ENCODE assay signal across 9 mouse cellular contexts in the genomic region with DNA sequence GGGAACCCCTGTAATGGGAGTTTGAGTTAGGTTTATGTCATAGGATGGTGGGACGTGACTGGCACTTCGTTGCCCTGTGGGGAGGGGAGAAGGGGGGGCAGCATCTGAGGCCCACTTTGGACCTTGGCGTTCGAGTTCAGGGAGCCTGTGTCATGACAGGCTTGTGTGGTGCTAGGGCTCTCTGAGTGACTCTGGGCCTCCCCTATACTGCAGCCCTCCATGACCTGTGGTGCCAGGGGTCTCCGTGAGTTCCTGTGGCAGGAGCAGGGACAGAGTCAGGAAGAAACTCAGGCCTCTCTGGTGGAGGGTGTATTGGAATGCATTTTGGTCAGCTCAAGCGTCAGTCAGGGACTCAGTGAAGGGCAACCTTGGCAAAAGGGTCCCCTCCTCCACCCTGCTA. TPM values are rescaled to one million over a fixed set of nuclear protein-coding genes. Genes with fewer than 3 reads are reported as not detected.
A peak's percentile ranks its signal among the peaks of the same experiment; 100 is the strongest.
DNase-seq lines count a peak whose midpoint lies in the region; ATAC-seq and TF ChIP-seq lines count a peak whose summit lies in the region.
"Had no signal": no experiment of that assay in that cellular context is flagged by ENCODE, and none has a peak within 500 bp of the region (broad histone marks: within the 10 kb centered on the region; RNA-seq: fewer than 3 reads in every experiment).

No protein-coding gene starts in this region.

- WGBS in hindbrain, embryonic 14.5 days: 84% methylated on average over 6 of the region's 6 CpGs
- 81% methylated on average over 6 of the region's 6 CpGs for WGBS in forebrain, embryonic 12.5 days

- no peak for TF ChIP-seq POLR2A in cortical plate, adult 2 months (IDR thresholded peaks at IDR 0.05; ENCODE audit: extremely low read depth, insufficient read depth, low read length)

- no peak for TF ChIP-seq CTCF in left cerebral cortex, adult 2 months (IDR thresholded peaks at IDR 0.05)
- TF ChIP-seq CTCF in cortical plate, adult 2 months (IDR thresholded peaks at IDR 0.05; ENCODE audit: extremely low read depth, insufficient read depth, low read length): no peak

- intact Hi-C loops in left cerebral cortex, adult 2 months (cut with DNase I): no loop called here

- 0 out of 2 replicates have a peak overlapping the region, but pooled peaks have one; percentile 2 for H3K4me2 ChIP-seq in hindbrain, embryonic 14.5 days (replicated peaks)
- no peak overlapping the region for H3K4me2 ChIP-seq in forebrain, embryonic 12.5 days

- ATAC-seq in hindbrain, embryonic 14.5 days (ENCODE audit: low FRiP score): no peak
- ATAC-seq in forebrain, embryonic 12.5 days (ENCODE audit: low FRiP score): no peak

- no peak overlapping the region for H3K9ac ChIP-seq in hindbrain, embryonic 14.5 days
- no peak overlapping the region for H3K9ac ChIP-seq in forebrain, embryonic 12.5 days

- no peaks in the 10 kb centered on the region for H3K9me3 ChIP-seq in hindbrain, embryonic 14.5 days (ENCODE audit: control insufficient read depth, low read length)
- H3K9me3 ChIP-seq in megakaryocyte, embryonic 14.5 days: no peaks in the 10 kb centered on the region
- no peaks in the 10 kb centered on the region for H3K9me3 ChIP-seq in forebrain, embryonic 12.5 days

- H3K27me3 ChIP-seq in hindbrain, embryonic 14.5 days (ENCODE audit: control insufficient read depth, insufficient read depth, low read length): no peaks in the 10 kb centered on the region
- no peaks in the 10 kb centered on the region for H3K27me3 ChIP-seq in megakaryocyte, embryonic 14.5 days (replicated peaks)
- no peaks in the 10 kb centered on the region for H3K27me3 ChIP-seq in forebrain, embryonic 12.5 days

- H3K4me3 ChIP-seq in left cerebral cortex, adult 2 months: peak overlapping the region; percentile 31
- H3K4me3 ChIP-seq in cortical plate, adult 2 months (ENCODE audit: insufficient read depth, low read length): peak overlapping the region; percentile 31
- peak overlapping the region; percentile 9; the same call in 1 of the 2 replicates for H3K4me3 ChIP-seq in hindbrain, embryonic 14.5 days (replicated peaks; ENCODE audit: low read length)
- peak overlapping the region; percentile 92 for H3K4me3 ChIP-seq in megakaryocyte, embryonic 14.5 days (replicated peaks)
- no peak overlapping the region for H3K4me3 ChIP-seq in forebrain, embryonic 12.5 days (replicated peaks)

- DNase-seq in left cerebral cortex, adult 2 months (ENCODE audit: extremely low spot score in 1 of 2, low spot score in 2 of 2): no peak
- DNase-seq in left cerebral cortex, adult 11 months (ENCODE audit: low spot score): no peak
- DNase-seq in hindbrain, embryonic 14.5 days (ENCODE audit: low spot score): no peak
- no peak for DNase-seq in gastrocnemius, postnatal 10 days
- DNase-seq: cerebellum, adult 9-11 months; kidney, adult 8-10 months had no signal

- no peaks in the 10 kb centered on the region for H3K36me3 ChIP-seq in hindbrain, embryonic 14.5 days (replicated peaks; ENCODE audit: control insufficient read depth, insufficient read depth)
- H3K36me3 ChIP-seq in megakaryocyte, embryonic 14.5 days (replicated peaks; ENCODE audit: low read length): peaks cover 38% of the 10 kb centered on the region
- no peaks in the 10 kb centered on the region for H3K36me3 ChIP-seq in forebrain, embryonic 12.5 days (replicated peaks)

- peak overlapping the region; percentile 69 for H3K27ac ChIP-seq in left cerebral cortex, adult 2 months
- H3K27ac ChIP-seq in cortical plate, adult 2 months (ENCODE audit: insufficient read depth, low read length): peak overlapping the region; percentile 48
- H3K27ac ChIP-seq in hindbrain, embryonic 14.5 days: no peak overlapping the region
- no peak overlapping the region for H3K27ac ChIP-seq in forebrain, embryonic 12.5 days

- peaks cover 3% of the 10 kb centered on the region for H3K4me1 ChIP-seq in cortical plate, adult 2 months (ENCODE audit: control insufficient read depth, insufficient read depth, low read length)
- H3K4me1 ChIP-seq in hindbrain, embryonic 14.5 days (replicated peaks; ENCODE audit: control insufficient read depth, insufficient read depth, low read length): no peaks in the 10 kb centered on the region
- peaks cover 67% of the 10 kb centered on the region for H3K4me1 ChIP-seq in megakaryocyte, embryonic 14.5 days
- no peaks in the 10 kb centered on the region for H3K4me1 ChIP-seq in forebrain, embryonic 12.5 days

RNA-seq across cellular contexts. Expression of a gene that starts 0.6 kb away (rescaled TPM):
- total RNA-seq in left cerebral cortex, adult 2 months (2021): 10 to 100 TPM; 16.7 to 20.1 TPM
- 18.2 and 18.3 TPM in 2 replicates for polyA plus RNA-seq in cortical plate, adult 2 months (2012; rRNA removed)
- polyA plus RNA-seq in hindbrain, embryonic 14.5 days (2014; fragmentation: Nextera tagmentation; extraction: Ambion mirVana): 3.4 and 4.6 TPM in 2 replicates
- 107 and 189 TPM in 2 replicates for polyA plus RNA-seq in megakaryocyte, embryonic 14.5 days (2012; ENCODE audit: insufficient read depth, low replicate concordance)
- 2.6 and 3.8 TPM in 2 replicates for polyA plus RNA-seq in forebrain, embryonic 12.5 days (2016; fragmentation: Nextera tagmentation; extraction: Ambion mirVana)
- total RNA-seq in gastrocnemius, postnatal 10 days (2021): 10 to 100 TPM in 1 of 2 experiments, 1 to 10 TPM in 1; 7.1 to 14.8 TPM

RNA-seq across cellular contexts. Expression of a gene that starts 47.0 kb away (rescaled TPM):
- 100 to 1,000 TPM; 347 to 364 TPM for total RNA-seq in left cerebral cortex, adult 2 months (2021)
- polyA plus RNA-seq in cortical plate, adult 2 months (2012; rRNA removed): 293 and 323 TPM in 2 replicates
- 15.4 and 19.0 TPM in 2 replicates for polyA plus RNA-seq in hindbrain, embryonic 14.5 days (2014; fragmentation: Nextera tagmentation; extraction: Ambion mirVana)
- polyA plus RNA-seq in megakaryocyte, embryonic 14.5 days (2012; ENCODE audit: insufficient read depth, low replicate concordance): not detected in 2 replicates
- polyA plus RNA-seq in forebrain, embryonic 12.5 days (2016; fragmentation: Nextera tagmentation; extraction: Ambion mirVana): 2.2 and 3.0 TPM in 2 replicates
- total RNA-seq in gastrocnemius, postnatal 10 days (2021): 1 to 10 TPM in 1 of 2 experiments, under 1 TPM in 1; 0.82 to 1.3 TPM

Comparison
In these comparisons a context has a peak if more than half of its experiments do, and no peak if none do; other contexts are left out.
1. H3K27ac ChIP-seq: peak in left cerebral cortex, adult 2 months (single experiment) and cortical plate, adult 2 months (single experiment); none in hindbrain, embryonic 14.5 days (single experiment) and forebrain, embryonic 12.5 days (single experiment).
2. RNA of a gene that starts 47.0 kb away (polyA plus RNA-seq): 293 to 323 TPM in cortical plate, adult 2 months; 15.4 to 19.0 TPM in hindbrain, embryonic 14.5 days, 2.2 to 3.0 TPM in forebrain, embryonic 12.5 days and not detected in megakaryocyte, embryonic 14.5 days; every median in the first group is over 10 times any median in the second.